Mouse (Mus musculus) heart, embryonic 14.5 days (tissue): ENCODE data around the gene Capza2. TPM values are rescaled to one million over a fixed set of nuclear protein-coding genes. Genes with fewer than 3 reads are reported as not detected.
"Not testable (repeated sequence)": the region's sequence is repeated elsewhere in the genome, so short reads cannot be mapped to it uniquely, and the experiment has no call there.

ENCODE experiments used
- ATAC-seq: fragments of 200-750 bp; cut with Nextera tagmentation; 2 replicates; pipeline ENCODE4 v1.8.0; 2017; ENCODE audit warnings: low read depth, moderate TSS enrichment; ENCODE audit not compliant: insufficient number of reproducible peaks, insufficient read depth, low FRiP score
- H3K27ac ChIP-seq, 2 experiments: fragments of 200-500 bp in 1 of 2; fragments of 300-500 bp in 1 of 2; sonication (generic) in 1 of 2; replicated peaks in 1 of 2; 2 replicates each; pipeline ENCODE4 v1.5.1; 2012 to 2014; ENCODE audit warnings: low read depth in 2 of 2, low read length in 2 of 2, control low read depth in 1 of 2, mild to moderate bottlenecking in 1 of 2, mixed read lengths in 1 of 2; ENCODE audit not compliant: control insufficient read depth in 1 of 2, insufficient read depth in 1 of 2
- H3K27me3 ChIP-seq: fragments of 300-500 bp; sonication (generic); 2 replicates; pipeline ENCODE4 v1.6.1; 2014; ENCODE audit warnings: mild to moderate bottlenecking, low read length, control low read depth; ENCODE audit not compliant: control insufficient read depth, insufficient read depth
- H3K36me3 ChIP-seq: fragments of 300-500 bp; sonication (generic); 2 replicates; pipeline ENCODE4 v1.6.1; 2014; ENCODE audit warnings: mild to moderate bottlenecking, control low read depth, low read length, mixed read lengths; ENCODE audit not compliant: control insufficient read depth, insufficient read depth
- H3K4me1 ChIP-seq, 2 experiments: fragments of 200-500 bp in 1 of 2; fragments of 300-500 bp in 1 of 2; sonication (generic) in 1 of 2; 2 replicates each; pipeline ENCODE4 v1.6.1; 2012 to 2014; ENCODE audit warnings: low read length in 2 of 2, control low read depth in 1 of 2, mixed read lengths in 1 of 2; ENCODE audit not compliant: control insufficient read depth in 2 of 2, insufficient read depth in 2 of 2
- H3K4me2 ChIP-seq: fragments of 300-500 bp; sonication (generic); 2 replicates; pipeline ENCODE4 v1.6.1; 2014; ENCODE audit warnings: mild to moderate bottlenecking, low read length
- H3K4me3 ChIP-seq, 2 experiments: fragments of 200-500 bp in 1 of 2; fragments of 300-500 bp in 1 of 2; sonication (generic) in 1 of 2; 2 replicates each; pipeline ENCODE4 v1.5.1; 2012 to 2014; ENCODE audit warnings: low read length in 2 of 2, mild to moderate bottlenecking in 2 of 2, control low read depth in 1 of 2, low read depth in 1 of 2, moderate library complexity in 1 of 2; ENCODE audit not compliant: control insufficient read depth in 1 of 2, insufficient read depth in 1 of 2
- H3K9ac ChIP-seq: fragments of 300-500 bp; sonication (generic); 2 replicates; pipeline ENCODE4 v1.6.1; 2014; ENCODE audit warnings: mild to moderate bottlenecking, low read length
- H3K9me3 ChIP-seq: fragments of 300-500 bp; sonication (generic); 2 replicates; pipeline ENCODE4 v1.6.1; 2016; ENCODE audit warnings: low read length, control low read depth; ENCODE audit not compliant: control insufficient read depth
- WGBS: fragments of 180-500 bp; shearing (Covaris S2); extraction: QIAGEN DNeasy Blood & Tissue Kit; methylation state at CpG from one replicate; pipeline ENCODE4 v1.1.7; 2014; 5-methylcytosine and 5-hydroxymethylcytosine counted together
- polyA plus RNA-seq: library from polyadenylated mRNA; unstranded; fragments of >200 nt; fragmentation: Nextera tagmentation; extraction: Ambion mirVana; gene quantifications from 2 replicates; pipeline ENCODE4 v1.2.1, GENCODE M21; 2014

The Capza2 gene
- polyA plus RNA-seq, 1 experiment from 2014 or later, result 238 TPM

DNA sequence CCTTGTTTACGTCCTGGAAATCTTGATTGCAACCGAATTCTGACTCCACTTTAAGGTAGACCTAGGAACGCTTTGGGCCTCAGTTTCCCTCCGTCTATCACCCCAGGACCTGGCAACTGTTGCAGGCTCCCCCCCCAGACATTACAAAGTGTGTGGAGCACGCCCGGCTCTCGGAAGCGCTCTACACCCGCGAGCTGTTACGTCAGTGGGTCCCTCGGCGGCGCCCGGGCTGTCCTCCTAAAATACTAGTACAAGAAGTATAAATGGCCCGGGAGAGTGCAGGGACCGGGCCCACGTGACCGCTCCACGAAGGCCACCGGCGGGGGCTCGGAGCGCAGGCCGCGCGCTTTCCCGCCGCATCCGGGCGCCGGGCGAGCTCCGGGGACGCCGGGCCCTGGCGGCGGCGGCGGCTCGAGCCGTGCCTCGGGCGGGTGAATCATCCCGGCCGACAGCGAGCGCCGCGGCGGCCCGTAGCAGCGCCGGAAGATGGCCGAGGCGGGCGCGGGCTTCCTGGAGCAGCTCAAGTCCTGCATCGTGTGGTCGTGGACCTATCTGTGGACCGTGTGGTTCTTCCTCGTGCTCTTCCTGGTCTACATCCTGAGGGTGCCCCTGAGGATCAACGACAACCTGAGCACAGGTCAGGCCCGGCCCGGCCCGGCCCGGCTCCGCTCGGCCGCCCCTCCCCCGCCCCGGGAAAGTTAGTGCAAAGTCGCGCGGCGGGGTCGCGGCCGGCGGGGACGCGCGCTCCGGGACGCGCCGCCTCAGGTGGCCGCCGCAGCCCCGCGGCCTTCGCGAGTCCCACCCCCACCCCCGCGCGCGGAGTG is 57.9 kb downstream of the Capza2 start:
- WGBS, result under 1% methylated on average over 91 of the region's 97 CpGs
- peak overlapping the region; percentile 66 for H3K4me2 ChIP-seq
- peak overlapping the region; percentile 94 for H3K9ac ChIP-seq
- peak; percentile 75 for ATAC-seq
- H3K36me3 ChIP-seq, result peaks cover 4% of the 10 kb centered on the region; the same call in 1 of the 2 replicates
- H3K27ac ChIP-seq, result peak overlapping the region; percentile 84 to 95
- peaks cover 2 to 20% of the 10 kb centered on the region in 2 experiments; a peak in 3 of 4 replicates for H3K4me1 ChIP-seq
- H3K27me3 ChIP-seq, result no peaks in the 10 kb centered on the region
- peak overlapping the region; percentile 64 to 82 for H3K4me3 ChIP-seq
- H3K9me3 ChIP-seq, result no peaks in the 10 kb centered on the region

- under 1% methylated on average over 44 of the region's 46 CpGs for WGBS
Measured at GRCm38 (mm10) chr6:17694550-17694951, 58.5 kb downstream of the Capza2 start.

GRCm38 (mm10) chr6:17696321-17696734 is 60.3 kb downstream of the Capza2 start:
- Histone ChIP-seq H3K9ac (no peak overlapping the region), H3K27me3 (no peaks in the 10 kb centered on the region), H3K27ac (no peak overlapping the region), H3K4me2 (peak overlapping the region; percentile 0; the same call in 1 of the 2 replicates), H3K36me3 (peaks cover 4% of the 10 kb centered on the region; the same call in 1 of the 2 replicates), H3K9me3 (no peaks in the 10 kb centered on the region), H3K4me1 (peaks cover 2 to 20% of the 10 kb centered on the region in 2 experiments; a peak in 3 of 4 replicates), H3K4me3 (no peak overlapping the region)
- 49% methylated on average over 5 of the region's 5 CpGs for WGBS
- no peak for ATAC-seq

More at GRCm38 (mm10) chr6:17694550-17694951, 58.5 kb downstream of the Capza2 start:
- Histone ChIP-seq H3K4me2 (peak overlapping the region; percentile 66), H3K27me3 (no peaks in the 10 kb centered on the region), H3K9me3 (no peaks in the 10 kb centered on the region), H3K4me1 (peaks cover 2 to 20% of the 10 kb centered on the region in 2 experiments; a peak in 3 of 4 replicates), H3K36me3 (peaks cover 4% of the 10 kb centered on the region; the same call in 1 of the 2 replicates), H3K27ac (peak overlapping the region; percentile 81 to 95), H3K9ac (peak overlapping the region; percentile 94), H3K4me3 (peak overlapping the region; percentile 64 to 82)
- ATAC-seq, result peak; percentile 82

- ATAC-seq, result no peak
- Histone ChIP-seq H3K27me3 (no peaks in the 10 kb centered on the region), H3K4me2 (no peak overlapping the region)
Measured at GRCm38 (mm10) chr6:17700936-17701612, 65.0 kb downstream of the Capza2 start.

DNA sequence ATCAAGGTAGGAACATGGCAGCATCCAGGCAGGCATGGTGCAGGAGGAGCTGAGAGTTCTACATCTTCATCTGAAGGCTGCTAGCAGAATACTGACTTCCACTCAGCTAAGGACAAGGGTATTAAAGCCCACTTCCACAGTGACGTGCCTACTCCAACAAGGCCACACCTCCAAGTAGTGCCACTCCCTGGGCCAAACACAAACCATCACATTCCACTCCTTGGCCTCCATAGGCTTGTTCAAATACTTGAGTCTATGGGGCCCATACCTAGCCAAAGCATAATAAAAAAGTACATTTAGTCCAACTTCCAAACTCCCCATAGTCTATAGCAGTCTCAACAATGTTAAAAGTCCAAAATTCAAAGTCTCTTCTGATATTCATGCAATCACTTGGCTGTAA is 68.0 kb downstream of the Capza2 start:
- not testable (repeated sequence) for H3K9ac ChIP-seq, H3K4me1 ChIP-seq, H3K27me3 ChIP-seq, H3K9me3 ChIP-seq, ATAC-seq, H3K36me3 ChIP-seq, H3K4me3 ChIP-seq, H3K27ac ChIP-seq, H3K4me2 ChIP-seq
- WGBS, result 85% methylated on average over 1 of the region's 1 CpGs

More at GRCm38 (mm10) chr6:17700936-17701612, 65.0 kb downstream of the Capza2 start:
- 0 out of 4 replicates have a peak, but pooled peaks cover 0 to 5% of the 10 kb centered on the region in 2 experiments for H3K4me1 ChIP-seq
- H3K36me3 ChIP-seq, result peaks cover 4% of the 10 kb centered on the region; the same call in 1 of the 2 replicates
- H3K27ac ChIP-seq, result no peak overlapping the region
- H3K9ac ChIP-seq, result no peak overlapping the region
- no peak overlapping the region for H3K4me3 ChIP-seq
- H3K9me3 ChIP-seq, result no peaks in the 10 kb centered on the region
- 59% methylated on average over 7 of the region's 7 CpGs for WGBS

GRCm38 (mm10) chr6:17705973-17706372 is 69.9 kb downstream of the Capza2 start:
- no peaks in the 10 kb centered on the region for H3K9me3 ChIP-seq
- no peaks in the 10 kb centered on the region for H3K36me3 ChIP-seq
- no peak overlapping the region for H3K4me2 ChIP-seq
- WGBS, result 48% methylated on average over 3 of the region's 3 CpGs
- no peak overlapping the region for H3K9ac ChIP-seq
- no peaks in the 10 kb centered on the region for H3K27me3 ChIP-seq
- H3K27ac ChIP-seq, result no peak overlapping the region
- no peak for ATAC-seq
- no peak overlapping the region for H3K4me3 ChIP-seq
- H3K4me1 ChIP-seq, result peaks cover 0 to 6% of the 10 kb centered on the region in 2 experiments; a peak in 1 of 4 replicates
